Comparison of ENCODE assay signal across 19 mouse cellular contexts in the genomic region with DNA sequence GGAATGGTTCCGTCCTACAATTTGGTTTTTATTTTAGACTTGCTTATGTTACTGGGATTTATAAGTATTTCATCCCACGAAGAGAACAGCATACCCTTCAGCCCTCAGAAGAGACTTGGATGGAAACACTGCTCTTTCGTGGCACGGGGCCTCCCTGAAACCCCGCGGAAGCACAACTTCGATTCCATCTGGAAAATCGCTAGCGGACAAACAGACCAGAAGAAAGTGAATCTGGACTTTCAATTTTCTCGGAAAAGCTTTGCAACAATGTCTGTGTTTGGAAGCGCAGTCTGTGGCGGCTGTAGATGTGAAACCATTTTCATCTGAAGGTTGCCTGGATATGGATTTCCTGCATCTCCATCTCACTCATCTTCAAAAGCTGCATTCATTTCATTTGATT.
DNase-seq lines count a peak whose midpoint lies in the region; ATAC-seq lines count a peak whose summit lies in the region.
"Had no signal": no experiment of that assay in that cellular context is flagged by ENCODE, and none has a peak within 500 bp of the region (broad histone marks: within the 10 kb centered on the region; RNA-seq: fewer than 3 reads in every experiment).

No protein-coding gene starts in this region.

- peak overlapping the region; percentile 7; the same call in 1 of the 2 replicates for H3K4me2 ChIP-seq in stomach, embryonic 16.5 days (ENCODE audit: low read depth, low read length)
- H3K4me2 ChIP-seq: embryonic facial prominence, embryonic 12.5 days; heart, embryonic 13.5 days; hindbrain, embryonic 12.5 days; kidney, embryonic 15.5 days; midbrain, embryonic 15.5 days had no signal

- 0 out of 2 replicates have a peak overlapping the region, but pooled peaks have one; percentile 5 for H3K9ac ChIP-seq in stomach, embryonic 16.5 days (ENCODE audit: low read length)
- H3K9ac ChIP-seq: embryonic facial prominence, embryonic 12.5 days; heart, embryonic 13.5 days; hindbrain, embryonic 12.5 days; kidney, embryonic 15.5 days; midbrain, embryonic 15.5 days had no signal

- no peaks in the 10 kb centered on the region for H3K9me3 ChIP-seq in stomach, embryonic 16.5 days (replicated peaks; ENCODE audit: control insufficient read depth, low read length)
- H3K9me3 ChIP-seq: embryonic facial prominence, embryonic 12.5 days; heart, embryonic 13.5 days; hindbrain, embryonic 12.5 days; kidney, embryonic 15.5 days; megakaryocyte, embryonic 14.5 days; midbrain, embryonic 15.5 days had no signal

- no peaks in the 10 kb centered on the region for H3K27me3 ChIP-seq in stomach, embryonic 16.5 days (ENCODE audit: control insufficient read depth, insufficient read depth, low read length)
- H3K27me3 ChIP-seq: embryonic facial prominence, embryonic 12.5 days; heart, embryonic 13.5 days; hindbrain, embryonic 12.5 days; kidney, embryonic 15.5 days; megakaryocyte, embryonic 14.5 days; midbrain, embryonic 15.5 days had no signal

- intact Hi-C loops in heart, postnatal 25 days (cut with DNase I): loop anchor here (5.0 to 10.0 kb wide), 3 partner anchors 39 to 411 kb away; no protein-coding TSS in a partner anchor

- peak; percentile 15 to 25 for DNase-seq in heart, adult 9 months (ENCODE audit: low spot score in 2 of 2)
- DNase-seq in heart, postnatal 25 days (ENCODE audit: low spot score): no peak
- peak; percentile 8 for DNase-seq in gastrocnemius, adult 18-20 months (ENCODE audit: low spot score)
- DNase-seq in gastrocnemius, postnatal 25 days: peak; percentile 25
- no peak for DNase-seq in adrenal gland, adult 2 months
- DNase-seq in frontal cortex, postnatal 25 days (ENCODE audit: low spot score in 2 of 2): no peak
- DNase-seq: cerebellum, adult 9-11 months; liver; lung, postnatal 14 days; spleen, adult 18-20 months had no signal

- no peak overlapping the region for H3K4me3 ChIP-seq in stomach, embryonic 16.5 days (replicated peaks; ENCODE audit: low read length)
- H3K4me3 ChIP-seq: embryonic facial prominence, embryonic 12.5 days; heart, embryonic 13.5 days; hindbrain, embryonic 12.5 days; kidney, embryonic 15.5 days; megakaryocyte, embryonic 14.5 days; midbrain, embryonic 15.5 days; myocyte had no signal

- peaks cover 5% of the 10 kb centered on the region; the same call in 1 of the 2 replicates for H3K4me1 ChIP-seq in stomach, embryonic 16.5 days (ENCODE audit: control insufficient read depth, insufficient read depth, low read length)
- H3K4me1 ChIP-seq: embryonic facial prominence, embryonic 12.5 days; heart, embryonic 13.5 days; hindbrain, embryonic 12.5 days; midbrain, embryonic 15.5 days had no signal

- H3K27ac ChIP-seq in stomach, embryonic 16.5 days (ENCODE audit: low read length): peak overlapping the region; percentile 42; the same call in 1 of the 2 replicates
- H3K27ac ChIP-seq: embryonic facial prominence, embryonic 12.5 days; heart, embryonic 13.5 days; hindbrain, embryonic 12.5 days; kidney, embryonic 15.5 days; midbrain, embryonic 15.5 days had no signal

- 56% methylated on average over 12 of the region's 12 CpGs for WGBS in stomach, embryonic 16.5 days

- H3K36me3 ChIP-seq in stomach, embryonic 16.5 days (ENCODE audit: control insufficient read depth, insufficient read depth, low read length): no peaks in the 10 kb centered on the region
- H3K36me3 ChIP-seq: embryonic facial prominence, embryonic 12.5 days; heart, embryonic 13.5 days; hindbrain, embryonic 12.5 days; kidney, embryonic 15.5 days; midbrain, embryonic 15.5 days had no signal

- no peak for ATAC-seq in stomach, embryonic 16.5 days (ENCODE audit: insufficient read depth, low FRiP score)
- ATAC-seq: forebrain, embryonic 14.5 days; midbrain, embryonic 15.5 days had no signal

Comparison
In these comparisons a context has a peak if more than half of its experiments do, and no peak if none do; other contexts are left out.
1. DNase-seq: peak in heart, adult 9 months (2 of 2), gastrocnemius, adult 18-20 months (single experiment) and gastrocnemius, postnatal 25 days (single experiment); none in heart, postnatal 25 days (single experiment), adrenal gland, adult 2 months (single experiment) and frontal cortex, postnatal 25 days (0 of 2).